Mouse (Mus musculus) limb, embryonic 14.5 days (tissue): ENCODE data around the gene Ccdc81. TPM values are rescaled to one million over a fixed set of nuclear protein-coding genes. Genes with fewer than 3 reads are reported as not detected.

ENCODE experiments used
- ATAC-seq: fragments of 200-750 bp; cut with Nextera tagmentation; 2 replicates; pipeline ENCODE4 v1.8.0; 2017; ENCODE audit warnings: low read depth, moderate number of reproducible peaks, moderate TSS enrichment; ENCODE audit not compliant: low FRiP score
- DNase-seq: peaks from one replicate; pipeline ENCODE4 v3.0.0-alpha.2; 2015; ENCODE audit warnings: low spot score
- H3K27ac ChIP-seq: fragments of 300-500 bp; sonication (generic); replicated peaks from 2 replicates; pipeline ENCODE4 v1.5.1; 2014; ENCODE audit warnings: low read depth, mild to moderate bottlenecking, low read length, moderate library complexity, mixed read lengths
- H3K27me3 ChIP-seq: fragments of 300-500 bp; sonication (generic); 2 replicates; pipeline ENCODE4 v1.6.1; 2014; ENCODE audit warnings: low read length, mixed read lengths; ENCODE audit not compliant: control insufficient read depth, insufficient read depth
- H3K36me3 ChIP-seq: fragments of 300-500 bp; sonication (generic); 2 replicates; pipeline ENCODE4 v1.6.1; 2014; ENCODE audit warnings: mild to moderate bottlenecking, low read length, moderate library complexity, mixed read lengths; ENCODE audit not compliant: control insufficient read depth, insufficient read depth
- H3K4me1 ChIP-seq: fragments of 300-500 bp; sonication (generic); 2 replicates; pipeline ENCODE4 v1.6.1; 2014; ENCODE audit warnings: antibody characterized with exemption, low read length, mixed read lengths; ENCODE audit not compliant: control insufficient read depth, insufficient read depth
- H3K4me2 ChIP-seq: fragments of 300-500 bp; sonication (generic); replicated peaks from 2 replicates; pipeline ENCODE4 v1.6.1; 2014; ENCODE audit warnings: low read depth, mild to moderate bottlenecking, low read length, moderate library complexity; ENCODE audit not compliant: severe bottlenecking
- H3K4me3 ChIP-seq: fragments of 300-500 bp; sonication (generic); replicated peaks from 2 replicates; pipeline ENCODE4 v1.5.1; 2014; ENCODE audit warnings: low read length
- H3K9ac ChIP-seq: fragments of 300-500 bp; sonication (generic); 2 replicates; pipeline ENCODE4 v1.6.1; 2014; ENCODE audit warnings: mild to moderate bottlenecking, low read depth, low read length, moderate library complexity; ENCODE audit not compliant: severe bottlenecking
- H3K9me3 ChIP-seq: fragments of 300-500 bp; sonication (generic); 2 replicates; pipeline ENCODE4 v1.6.1; 2016; ENCODE audit warnings: low read length; ENCODE audit not compliant: control insufficient read depth
- POLR2A ChIP-seq: fragments of 200-500 bp; IDR thresholded peaks from 2 replicates; pipeline ENCODE4 v1.8.0; 2012; ENCODE audit warnings: inconsistent platforms, mild to moderate bottlenecking, moderate library complexity, borderline replicate concordance; ENCODE audit not compliant: insufficient read depth, insufficient read length; ENCODE audit errors: extremely low read depth
- WGBS: fragments of 180-500 bp; shearing (Covaris S2); extraction: QIAGEN DNeasy Blood & Tissue Kit; methylation state at CpG from one replicate; pipeline ENCODE4 v1.1.7; 2014; 5-methylcytosine and 5-hydroxymethylcytosine counted together
- polyA plus RNA-seq, 2 experiments: library from polyadenylated mRNA; depleted of rRNA in 1 of 2; stranded (reverse) in 1 of 2; unstranded in 1 of 2; fragments of >200 nt; fragmentation: Nextera tagmentation in 1 of 2; extraction: Ambion mirVana in 1 of 2; gene quantifications; 2 replicates each; pipeline versions ENCODE4 v1.2.1 to v1.2.3; 2012 to 2014

The Ccdc81 gene
- polyA plus RNA-seq, 2 experiments, result 0.16 TPM; not detected in 1

GRCm38 (mm10) chr7:89903007-89903406 lies 422 bp downstream of the Ccdc81 start:
- DNase-seq (no peak), ATAC-seq (no peak)
- Histone ChIP-seq H3K4me2 (peak overlapping the region; percentile 25; the same call in 1 of the 2 replicates), H3K9ac (no peak overlapping the region), H3K27ac (no peak overlapping the region), H3K4me3 (no peak overlapping the region), H3K36me3 (no peaks in the 10 kb centered on the region), H3K4me1 (peaks cover 4% of the 10 kb centered on the region), H3K27me3 (no peaks in the 10 kb centered on the region), H3K9me3 (no peaks in the 10 kb centered on the region)
- WGBS, result 78% methylated on average over 8 of the region's 8 CpGs
- TF ChIP-seq POLR2A, result no peak

- Histone ChIP-seq H3K27me3 (no peaks in the 10 kb centered on the region), H3K27ac (no peak overlapping the region), H3K4me1 (peaks cover 3% of the 10 kb centered on the region; the same call in 1 of the 2 replicates), H3K4me3 (no peak overlapping the region), H3K4me2 (peak overlapping the region; percentile 13), H3K9ac (no peak overlapping the region), H3K9me3 (no peaks in the 10 kb centered on the region), H3K36me3 (no peaks in the 10 kb centered on the region)
- no peak for ATAC-seq
- no peak for DNase-seq
- WGBS, result 22% methylated on average over 4 of the region's 4 CpGs
- TF ChIP-seq POLR2A, result no peak
Measured at GRCm38 (mm10) chr7:89891856-89892255, 11.6 kb downstream of the Ccdc81 start.

- peak; percentile 63 for ATAC-seq
- H3K4me1 ChIP-seq, result peaks cover 3% of the 10 kb centered on the region; the same call in 1 of the 2 replicates
- no peak for TF ChIP-seq POLR2A
- H3K27ac ChIP-seq, result no peak overlapping the region
- H3K4me3 ChIP-seq, result no peak overlapping the region
- H3K9me3 ChIP-seq, result no peaks in the 10 kb centered on the region
- H3K4me2 ChIP-seq, result peak overlapping the region; percentile 13
- H3K27me3 ChIP-seq, result no peaks in the 10 kb centered on the region
- H3K36me3 ChIP-seq, result no peaks in the 10 kb centered on the region
- H3K9ac ChIP-seq, result no peak overlapping the region
- WGBS, result 39% methylated on average over 5 of the region's 5 CpGs
- DNase-seq, result peak; percentile 37
Measured at GRCm38 (mm10) chr7:89891412-89891811, 12.0 kb downstream of the Ccdc81 start.

GRCm38 (mm10) chr7:89884551-89884950 lies 18.9 kb downstream of the Ccdc81 start:
- Histone ChIP-seq H3K36me3 (no peaks in the 10 kb centered on the region), H3K27me3 (no peaks in the 10 kb centered on the region), H3K4me3 (no peak overlapping the region), H3K9me3 (no peaks in the 10 kb centered on the region), H3K9ac (no peak overlapping the region), H3K27ac (no peak overlapping the region), H3K4me1 (0 out of 2 replicates have a peak, but pooled peaks cover 6% of the 10 kb centered on the region), H3K4me2 (no peak overlapping the region)
- 13% methylated on average over 3 of the region's 3 CpGs for WGBS
- TF ChIP-seq POLR2A, result no peak
- DNase-seq (peak; percentile 31), ATAC-seq (no peak)

GRCm38 (mm10) chr7:89879686-89880085 lies 23.7 kb downstream of the Ccdc81 start:
- no peaks in the 10 kb centered on the region for H3K27me3 ChIP-seq
- no peaks in the 10 kb centered on the region for H3K9me3 ChIP-seq
- DNase-seq (no peak), ATAC-seq (no peak)
- WGBS, result 44% methylated on average over 1 of the region's 1 CpGs
- TF ChIP-seq POLR2A, result no peak
- no peaks in the 10 kb centered on the region for H3K36me3 ChIP-seq
- H3K4me1 ChIP-seq, result 0 out of 2 replicates have a peak, but pooled peaks cover 5% of the 10 kb centered on the region
- H3K9ac ChIP-seq, result no peak overlapping the region
- no peak overlapping the region for H3K4me2 ChIP-seq
- H3K27ac ChIP-seq, result no peak overlapping the region
- H3K4me3 ChIP-seq, result no peak overlapping the region

- no peak for DNase-seq
- Histone ChIP-seq H3K27me3 (no peaks in the 10 kb centered on the region), H3K4me2 (no peak overlapping the region), H3K9ac (no peak overlapping the region), H3K36me3 (no peaks in the 10 kb centered on the region), H3K27ac (no peak overlapping the region), H3K9me3 (no peaks in the 10 kb centered on the region), H3K4me3 (no peak overlapping the region), H3K4me1 (no peaks in the 10 kb centered on the region)
- WGBS, result 75% methylated on average over 5 of the region's 5 CpGs
- no peak for ATAC-seq
- TF ChIP-seq POLR2A, result no peak
Measured at GRCm38 (mm10) chr7:89867221-89867620, 36.2 kb downstream of the Ccdc81 start.
